Mouse (Mus musculus) gonadal fat pad, adult 2 months (tissue): ENCODE data around the gene Dmwd. TPM values are rescaled to one million over a fixed set of nuclear protein-coding genes. Genes with fewer than 3 reads are reported as not detected.

Experiments
- DNase-seq: peaks from one replicate; pipeline ENCODE4 v3.0.0-alpha.2; 2012; ENCODE audit warnings: low read depth
- polyA plus RNA-seq: library from polyadenylated mRNA; depleted of rRNA; stranded (reverse); fragments of >200 nt; gene quantifications from 2 replicates; pipeline ENCODE4 v1.2.3, GENCODE M21; 2012

Gene Dmwd
- polyA plus RNA-seq, 1 experiment = 61.1 TPM

- no peak for DNase-seq
Observed at GRCm38 (mm10) chr7:19094826-19095750, 19.1 kb downstream of the Dmwd start.

GRCm38 (mm10) chr7:19095751-19096110, 19.7 kb downstream of the Dmwd start:
- DNase-seq = no peak

- no peak for DNase-seq
Observed at GRCm38 (mm10) chr7:19096421-19096976, 20.5 kb downstream of the Dmwd start.

- no peak for DNase-seq
Observed at GRCm38 (mm10) chr7:19097217-19097616, 21.2 kb downstream of the Dmwd start.

GRCm38 (mm10) chr7:19097863-19098262, 21.8 kb downstream of the Dmwd start:
- DNase-seq = no peak

- DNase-seq = no peak
Observed at GRCm38 (mm10) chr7:19098811-19099210, 22.8 kb downstream of the Dmwd start.

GRCm38 (mm10) chr7:19100290-19100689, 24.3 kb downstream of the Dmwd start:
- DNase-seq = no peak

- DNase-seq = no peak
Observed at GRCm38 (mm10) chr7:19103741-19104140, 27.7 kb downstream of the Dmwd start.

GRCm38 (mm10) chr7:19104486-19104885, 28.5 kb downstream of the Dmwd start:
- DNase-seq = no peak

GRCm38 (mm10) chr7:19107436-19107835, 31.4 kb downstream of the Dmwd start:
- no peak for DNase-seq

GRCm38 (mm10) chr7:19109565-19109964, 33.5 kb downstream of the Dmwd start:
- DNase-seq = no peak

GRCm38 (mm10) chr7:19118028-19118771, 42.2 kb downstream of the Dmwd start, which contains the start of gene Gm4969:
Gm4969 (minus strand) TSS chr7:19118368.
- no peak for DNase-seq

- DNase-seq = no peak
Observed at GRCm38 (mm10) chr7:19119083-19119482, 43.1 kb downstream of the Dmwd start.

- DNase-seq = peak; percentile 90
Observed at GRCm38 (mm10) chr7:19119631-19120429, 43.8 kb downstream of the Dmwd start, which contains the start of gene Fbxo46. Fbxo46 (plus strand) TSS chr7:19119859.

- DNase-seq = no peak
Observed at GRCm38 (mm10) chr7:19121686-19122085, 45.7 kb downstream of the Dmwd start.

- DNase-seq = no peak
Observed at GRCm38 (mm10) chr7:19124713-19125112, 48.7 kb downstream of the Dmwd start.

- DNase-seq = no peak
Observed at GRCm38 (mm10) chr7:19127744-19128143, 51.7 kb downstream of the Dmwd start.

- DNase-seq = no peak
Observed at GRCm38 (mm10) chr7:19129396-19129795, 53.4 kb downstream of the Dmwd start.

- DNase-seq = no peak
Observed at GRCm38 (mm10) chr7:19130657-19131056, 54.6 kb downstream of the Dmwd start.

GRCm38 (mm10) chr7:19131324-19131848, 55.4 kb downstream of the Dmwd start:
- peak; percentile 85 for DNase-seq
